Mouse (Mus musculus) spleen, adult 2 months (tissue): Measurements from ENCODE around the gene Fabp7. TPM values are rescaled to one million over a fixed set of nuclear protein-coding genes. Genes with fewer than 3 reads are reported as not detected.

Experiments used
- DNase-seq, 2 experiments: peaks; one replicate each; pipeline versions ENCODE4 v3.0.0 to v3.0.0-alpha.2; 2012 to 2021; ENCODE audit warnings: low spot score in 2 of 2, low read depth in 1 of 2
- H3K27ac ChIP-seq: fragments of 200-500 bp; 2 replicates; pipeline ENCODE4 v1.5.1; 2012; ENCODE audit warnings: low read length, inconsistent platforms; ENCODE audit not compliant: insufficient read depth
- H3K27me3 ChIP-seq: fragments of 200-500 bp; 2 replicates; pipeline ENCODE4 v1.6.1; 2012; ENCODE audit warnings: mild to moderate bottlenecking, moderate library complexity, low read length, inconsistent platforms; ENCODE audit not compliant: control insufficient read depth, insufficient read depth
- H3K36me3 ChIP-seq: fragments of 200-500 bp; 2 replicates; pipeline ENCODE4 v1.6.1; 2012; ENCODE audit warnings: mild to moderate bottlenecking, low read length, inconsistent platforms; ENCODE audit not compliant: control insufficient read depth, insufficient read depth
- H3K4me1 ChIP-seq: fragments of 200-500 bp; 2 replicates; pipeline ENCODE4 v1.6.1; 2011; ENCODE audit warnings: inconsistent platforms; ENCODE audit not compliant: control insufficient read depth, insufficient read depth, insufficient read length
- H3K4me3 ChIP-seq: fragments of 200-500 bp; 2 replicates; pipeline ENCODE4 v1.5.1; 2011; ENCODE audit warnings: mild to moderate bottlenecking, inconsistent platforms; ENCODE audit not compliant: insufficient read depth, insufficient read length; ENCODE audit errors: extremely low read depth
- CTCF ChIP-seq: fragments of 200-500 bp; IDR thresholded peaks from 2 replicates; pipeline ENCODE4 v1.5.1; 2011; ENCODE audit warnings: mild to moderate bottlenecking, inconsistent platforms; ENCODE audit not compliant: insufficient read depth, insufficient read length, insufficient replicate concordance; ENCODE audit errors: extremely low read depth
- POLR2A ChIP-seq: fragments of 200-500 bp; IDR thresholded peaks from 2 replicates; pipeline ENCODE4 v1.6.1; 2011; ENCODE audit warnings: low read depth, low read length, inconsistent platforms
- WGBS: fragments of 180-500 bp; shearing (Covaris S2); methylation state at CpG from one replicate; pipeline ENCODE4 v1.1.7; 2018; 5-methylcytosine and 5-hydroxymethylcytosine counted together
- polyA plus RNA-seq: library from polyadenylated mRNA; depleted of rRNA; stranded (reverse); fragments of >200 nt; gene quantifications from 2 replicates; pipeline ENCODE4 v1.2.3, GENCODE M21; 2012; rRNA removed

Gene Fabp7
- 0.30 and 0.31 TPM in 2 replicates for polyA plus RNA-seq

GRCm38 (mm10) chr10:57784876-57785150 lies at the start of gene Fabp7:
TSS of gene Fabp7 (plus strand) at chr10:57784881.
- Histone ChIP-seq H3K36me3 (no peaks in the 10 kb centered on the region), H3K27ac (no peak within 1 kb of the TSS), H3K4me1 (no peaks in the 10 kb centered on the region), H3K27me3 (no peaks in the 10 kb centered on the region), H3K4me3 (no peak within 1 kb of the TSS)
- no peak for TF ChIP-seq POLR2A
- no peak for TF ChIP-seq CTCF
- 59% methylated on average over 7 of the region's 7 CpGs for WGBS
- DNase-seq, result no peak

- TF ChIP-seq POLR2A, result no peak
- TF ChIP-seq CTCF, result no peak
- DNase-seq, result no peak
- H3K4me3 ChIP-seq, result no peak overlapping the region
- H3K27ac ChIP-seq, result no peak overlapping the region
- no peaks in the 10 kb centered on the region for H3K36me3 ChIP-seq
- WGBS, result 90% methylated on average over 4 of the region's 4 CpGs
- H3K27me3 ChIP-seq, result no peaks in the 10 kb centered on the region
- peaks cover 6% of the 10 kb centered on the region; the same call in 1 of the 2 replicates for H3K4me1 ChIP-seq
Measured at GRCm38 (mm10) chr10:57740733-57741132, 43.9 kb upstream of the Fabp7 start.

- H3K27ac ChIP-seq, result no peak overlapping the region
Measured at GRCm38 (mm10) chr10:57741351-57741750, 43.3 kb upstream of the Fabp7 start.

GRCm38 (mm10) chr10:57743045-57743444 lies 41.6 kb upstream of the Fabp7 start:
- WGBS, result 74% methylated on average over 7 of the region's 7 CpGs
- DNase-seq, result no peak
- Histone ChIP-seq H3K27me3 (no peaks in the 10 kb centered on the region), H3K4me3 (no peak overlapping the region), H3K4me1 (peaks cover 11% of the 10 kb centered on the region; the same call in 1 of the 2 replicates), H3K36me3 (no peaks in the 10 kb centered on the region), H3K27ac (no peak overlapping the region)
- TF ChIP-seq CTCF (no peak), POLR2A (no peak)

More at GRCm38 (mm10) chr10:57741351-57741750, 43.3 kb upstream of the Fabp7 start:
- WGBS, result 92% methylated on average over 2 of the region's 2 CpGs
- TF ChIP-seq CTCF, result no peak
- TF ChIP-seq POLR2A, result no peak
- Histone ChIP-seq H3K27me3 (no peaks in the 10 kb centered on the region), H3K36me3 (no peaks in the 10 kb centered on the region), H3K4me3 (no peak overlapping the region), H3K4me1 (peaks cover 9% of the 10 kb centered on the region; the same call in 1 of the 2 replicates)
- no peak for DNase-seq

- TF ChIP-seq CTCF, result peak; percentile 53; the same call in 1 of the 2 replicates
- TF ChIP-seq POLR2A, result no peak
- Histone ChIP-seq H3K27ac (no peak overlapping the region), H3K4me1 (peaks cover 11% of the 10 kb centered on the region; the same call in 1 of the 2 replicates), H3K4me3 (0 out of 2 replicates have a peak overlapping the region, but pooled peaks have one; percentile 36), H3K36me3 (no peaks in the 10 kb centered on the region), H3K27me3 (no peaks in the 10 kb centered on the region)
- WGBS, result 2% methylated on average over 6 of the region's 6 CpGs
- DNase-seq, result peak; percentile 16 to 67
Measured at GRCm38 (mm10) chr10:57743606-57744016, 41.1 kb upstream of the Fabp7 start.

GRCm38 (mm10) chr10:57744128-57744765 lies 40.4 kb upstream of the Fabp7 start:
- H3K4me1 ChIP-seq, result peaks cover 11% of the 10 kb centered on the region; the same call in 1 of the 2 replicates
- TF ChIP-seq CTCF (no peak), POLR2A (no peak)
- no peak overlapping the region for H3K27ac ChIP-seq
- H3K27me3 ChIP-seq, result no peaks in the 10 kb centered on the region
- H3K4me3 ChIP-seq, result no peak overlapping the region
- 60% methylated on average over 2 of the region's 2 CpGs for WGBS
- H3K36me3 ChIP-seq, result no peaks in the 10 kb centered on the region
- no peak for DNase-seq

- no peaks in the 10 kb centered on the region for H3K27me3 ChIP-seq
- H3K27ac ChIP-seq, result peak overlapping the region; percentile 67
- H3K36me3 ChIP-seq, result no peaks in the 10 kb centered on the region
- no peak overlapping the region for H3K4me3 ChIP-seq
- DNase-seq, result peak in 1 of 2 experiments; percentile 15
- H3K4me1 ChIP-seq, result peaks cover 11% of the 10 kb centered on the region; the same call in 1 of the 2 replicates
- no peak for TF ChIP-seq CTCF
- TF ChIP-seq POLR2A, result no peak
Measured at GRCm38 (mm10) chr10:57745452-57745851, 39.2 kb upstream of the Fabp7 start.
